Mouse (Mus musculus): ENCODE data around the gene Eda. TPM values are rescaled to one million over a fixed set of nuclear protein-coding genes. Genes with fewer than 3 reads are reported as not detected.

Eda gene
- polyA plus RNA-seq, 1 experiment = 1.9 TPM

GRCm38 (mm10) chrX:99975985-99976924 is 849 bp downstream of the Eda start:
- Histone ChIP-seq H3K36me3 (ENCODE audit: control insufficient read depth, insufficient read depth, low read length, poor library complexity, severe bottlenecking) (no peaks in the 10 kb centered on the region), H3K9me3 (replicated peaks; ENCODE audit: control insufficient read depth, insufficient read depth, low read length, poor library complexity, severe bottlenecking) (no peaks in the 10 kb centered on the region), H3K4me1 (ENCODE audit: control insufficient read depth, insufficient read depth, low read length) (no peaks in the 10 kb centered on the region), H3K4me3 (ENCODE audit: low read depth, low read length) (peak overlapping the region; percentile 94), H3K27me3 (ENCODE audit: control insufficient read depth, insufficient read depth, low read length, poor library complexity, severe bottlenecking) (no peaks in the 10 kb centered on the region), H3K27ac (ENCODE audit: insufficient read depth, low read length) (no peak overlapping the region), H3K9ac (ENCODE audit: low read depth, poor library complexity, severe bottlenecking) (peak overlapping the region; percentile 87)
- TF ChIP-seq EP300 (IDR thresholded peaks at IDR 0.05; ENCODE audit: insufficient read depth, low read depth, low read length) (no peak), POLR2A (IDR thresholded peaks at IDR 0.05; ENCODE audit: insufficient read depth, low read length) (no peak), CTCF (IDR thresholded peaks at IDR 0.05; ENCODE audit: low read depth, low read length) (no peak)

GRCm38 (mm10) chrX:99978354-99978753 is 2.9 kb downstream of the Eda start:
- Histone ChIP-seq H3K4me3 (ENCODE audit: low read depth, low read length) (no peak overlapping the region), H3K9ac (ENCODE audit: low read depth, poor library complexity, severe bottlenecking) (no peak overlapping the region), H3K36me3 (ENCODE audit: control insufficient read depth, insufficient read depth, low read length, poor library complexity, severe bottlenecking) (no peaks in the 10 kb centered on the region), H3K9me3 (replicated peaks; ENCODE audit: control insufficient read depth, insufficient read depth, low read length, poor library complexity, severe bottlenecking) (no peaks in the 10 kb centered on the region), H3K4me1 (ENCODE audit: control insufficient read depth, insufficient read depth, low read length) (no peaks in the 10 kb centered on the region), H3K27ac (ENCODE audit: insufficient read depth, low read length) (no peak overlapping the region), H3K27me3 (ENCODE audit: control insufficient read depth, insufficient read depth, low read length, poor library complexity, severe bottlenecking) (no peaks in the 10 kb centered on the region)
- no peak for TF ChIP-seq CTCF (IDR thresholded peaks at IDR 0.05; ENCODE audit: low read depth, low read length)
- TF ChIP-seq POLR2A (IDR thresholded peaks at IDR 0.05; ENCODE audit: insufficient read depth, low read length) = no peak
- TF ChIP-seq EP300 (IDR thresholded peaks at IDR 0.05; ENCODE audit: insufficient read depth, low read depth, low read length) = no peak

GRCm38 (mm10) chrX:99993434-99993833 is 18.0 kb downstream of the Eda start:
- H3K4me3 ChIP-seq (ENCODE audit: low read depth, low read length) = no peak overlapping the region
- no peaks in the 10 kb centered on the region for H3K9me3 ChIP-seq (replicated peaks; ENCODE audit: control insufficient read depth, insufficient read depth, low read length, poor library complexity, severe bottlenecking)
- no peaks in the 10 kb centered on the region for H3K36me3 ChIP-seq (ENCODE audit: control insufficient read depth, insufficient read depth, low read length, poor library complexity, severe bottlenecking)
- TF ChIP-seq EP300 (IDR thresholded peaks at IDR 0.05; ENCODE audit: insufficient read depth, low read depth, low read length) (no peak), POLR2A (IDR thresholded peaks at IDR 0.05; ENCODE audit: insufficient read depth, low read length) (no peak), CTCF (IDR thresholded peaks at IDR 0.05; ENCODE audit: low read depth, low read length) (no peak)
- H3K27me3 ChIP-seq (ENCODE audit: control insufficient read depth, insufficient read depth, low read length, poor library complexity, severe bottlenecking) = no peaks in the 10 kb centered on the region
- H3K9ac ChIP-seq (ENCODE audit: low read depth, poor library complexity, severe bottlenecking) = no peak overlapping the region
- no peak overlapping the region for H3K27ac ChIP-seq (ENCODE audit: insufficient read depth, low read length)
- H3K4me1 ChIP-seq (ENCODE audit: control insufficient read depth, insufficient read depth, low read length) = no peaks in the 10 kb centered on the region

GRCm38 (mm10) chrX:99999342-99999741 is 23.9 kb downstream of the Eda start:
- Histone ChIP-seq H3K9me3 (replicated peaks; ENCODE audit: control insufficient read depth, insufficient read depth, low read length, poor library complexity, severe bottlenecking) (no peaks in the 10 kb centered on the region), H3K27ac (ENCODE audit: insufficient read depth, low read length) (no peak overlapping the region), H3K9ac (ENCODE audit: low read depth, poor library complexity, severe bottlenecking) (no peak overlapping the region), H3K4me3 (ENCODE audit: low read depth, low read length) (no peak overlapping the region), H3K4me1 (ENCODE audit: control insufficient read depth, insufficient read depth, low read length) (no peaks in the 10 kb centered on the region), H3K27me3 (ENCODE audit: control insufficient read depth, insufficient read depth, low read length, poor library complexity, severe bottlenecking) (no peaks in the 10 kb centered on the region), H3K36me3 (ENCODE audit: control insufficient read depth, insufficient read depth, low read length, poor library complexity, severe bottlenecking) (no peaks in the 10 kb centered on the region)
- no peak for TF ChIP-seq EP300 (IDR thresholded peaks at IDR 0.05; ENCODE audit: insufficient read depth, low read depth, low read length)
- no peak for TF ChIP-seq CTCF (IDR thresholded peaks at IDR 0.05; ENCODE audit: low read depth, low read length)
- no peak for TF ChIP-seq POLR2A (IDR thresholded peaks at IDR 0.05; ENCODE audit: insufficient read depth, low read length)

- Histone ChIP-seq H3K9me3 (replicated peaks; ENCODE audit: control insufficient read depth, insufficient read depth, low read length, poor library complexity, severe bottlenecking) (no peaks in the 10 kb centered on the region), H3K4me1 (ENCODE audit: control insufficient read depth, insufficient read depth, low read length) (no peaks in the 10 kb centered on the region), H3K9ac (ENCODE audit: low read depth, poor library complexity, severe bottlenecking) (no peak overlapping the region), H3K27ac (ENCODE audit: insufficient read depth, low read length) (no peak overlapping the region), H3K4me3 (ENCODE audit: low read depth, low read length) (no peak overlapping the region), H3K27me3 (ENCODE audit: control insufficient read depth, insufficient read depth, low read length, poor library complexity, severe bottlenecking) (no peaks in the 10 kb centered on the region), H3K36me3 (ENCODE audit: control insufficient read depth, insufficient read depth, low read length, poor library complexity, severe bottlenecking) (no peaks in the 10 kb centered on the region)
- TF ChIP-seq EP300 (IDR thresholded peaks at IDR 0.05; ENCODE audit: insufficient read depth, low read depth, low read length) = no peak
- TF ChIP-seq POLR2A (IDR thresholded peaks at IDR 0.05; ENCODE audit: insufficient read depth, low read length) = no peak
- TF ChIP-seq CTCF (IDR thresholded peaks at IDR 0.05; ENCODE audit: low read depth, low read length) = no peak
Observed at GRCm38 (mm10) chrX:100118362-100118761, 143.0 kb downstream of the Eda start.

GRCm38 (mm10) chrX:100195286-100195685 is 219.9 kb downstream of the Eda start:
- no peak overlapping the region for H3K9ac ChIP-seq (ENCODE audit: low read depth, poor library complexity, severe bottlenecking)
- H3K4me3 ChIP-seq (ENCODE audit: low read depth, low read length) = no peak overlapping the region
- no peaks in the 10 kb centered on the region for H3K9me3 ChIP-seq (replicated peaks; ENCODE audit: control insufficient read depth, insufficient read depth, low read length, poor library complexity, severe bottlenecking)
- H3K4me1 ChIP-seq (ENCODE audit: control insufficient read depth, insufficient read depth, low read length) = no peaks in the 10 kb centered on the region
- no peaks in the 10 kb centered on the region for H3K27me3 ChIP-seq (ENCODE audit: control insufficient read depth, insufficient read depth, low read length, poor library complexity, severe bottlenecking)
- TF ChIP-seq EP300 (IDR thresholded peaks at IDR 0.05; ENCODE audit: insufficient read depth, low read depth, low read length) = no peak
- TF ChIP-seq POLR2A (IDR thresholded peaks at IDR 0.05; ENCODE audit: insufficient read depth, low read length) = no peak
- TF ChIP-seq CTCF (IDR thresholded peaks at IDR 0.05; ENCODE audit: low read depth, low read length) = no peak
- H3K27ac ChIP-seq (ENCODE audit: insufficient read depth, low read length) = no peak overlapping the region
- H3K36me3 ChIP-seq (ENCODE audit: control insufficient read depth, insufficient read depth, low read length, poor library complexity, severe bottlenecking) = no peaks in the 10 kb centered on the region
